Mouse (Mus musculus) heart, embryonic 15.5 days (tissue): ENCODE results near the gene Prrxl1. TPM values are rescaled to one million over a fixed set of nuclear protein-coding genes. Genes with fewer than 3 reads are reported as not detected.

Experiments used
- ATAC-seq: fragments of 200-750 bp; cut with Nextera tagmentation; replicated peaks from 2 replicates; pipeline ENCODE4 v1.8.0; 2017; ENCODE audit warnings: low read depth, moderate TSS enrichment; ENCODE audit not compliant: insufficient number of reproducible peaks, insufficient read depth, low FRiP score
- H3K27ac ChIP-seq: fragments of 300-500 bp; sonication (generic); 2 replicates; pipeline ENCODE4 v1.5.1; 2015; ENCODE audit warnings: mild to moderate bottlenecking, inconsistent platforms
- H3K27me3 ChIP-seq: fragments of 300-500 bp; sonication (generic); 2 replicates; pipeline ENCODE4 v1.6.1; 2015; ENCODE audit warnings: inconsistent platforms
- H3K36me3 ChIP-seq: fragments of 300-500 bp; sonication (generic); 2 replicates; pipeline ENCODE4 v1.6.1; 2015; ENCODE audit warnings: mild to moderate bottlenecking, inconsistent platforms
- H3K4me1 ChIP-seq: fragments of 300-500 bp; sonication (generic); replicated peaks from 2 replicates; pipeline ENCODE4 v1.6.1; 2015; ENCODE audit warnings: inconsistent platforms
- H3K4me2 ChIP-seq: fragments of 300-500 bp; sonication (generic); 2 replicates; pipeline ENCODE4 v1.6.1; 2015; ENCODE audit warnings: inconsistent platforms, mild to moderate bottlenecking, moderate library complexity
- H3K4me3 ChIP-seq: fragments of 300-500 bp; sonication (generic); 2 replicates; pipeline ENCODE4 v1.5.1; 2015; ENCODE audit warnings: mild to moderate bottlenecking, inconsistent platforms
- H3K9ac ChIP-seq: fragments of 300-500 bp; sonication (generic); 2 replicates; pipeline ENCODE4 v1.6.1; 2015; ENCODE audit warnings: mild to moderate bottlenecking, inconsistent platforms
- H3K9me3 ChIP-seq: fragments of 300-500 bp; sonication (generic); replicated peaks from 2 replicates; pipeline ENCODE4 v1.6.1; 2016; ENCODE audit warnings: inconsistent platforms
- WGBS: fragments of 180-500 bp; shearing (Covaris S2); methylation state at CpG from one replicate; pipeline ENCODE4 v1.1.7; 2015; ENCODE audit warnings: mixed read lengths; 5-methylcytosine and 5-hydroxymethylcytosine counted together
- polyA plus RNA-seq: library from polyadenylated mRNA; unstranded; fragments of >200 nt; fragmentation: Nextera tagmentation; extraction: Ambion mirVana; gene quantifications from 2 replicates; pipeline ENCODE4 v1.2.1, GENCODE M21; 2015

Prrxl1 gene
- polyA plus RNA-seq, 1 experiment from 2014 or later, result 0.24 TPM

GRCm38 (mm10) chr14:32632908-32633600, 33.8 kb downstream of the Prrxl1 start:
- Histone ChIP-seq H3K36me3 (no peaks in the 10 kb centered on the region), H3K9me3 (no peaks in the 10 kb centered on the region), H3K4me3 (no peak overlapping the region), H3K27me3 (no peaks in the 10 kb centered on the region), H3K9ac (no peak overlapping the region), H3K4me2 (no peak overlapping the region), H3K27ac (no peak overlapping the region), H3K4me1 (peaks cover 4% of the 10 kb centered on the region)
- WGBS, result 65% methylated on average over 6 of the region's 6 CpGs
- no peak for ATAC-seq

DNA sequence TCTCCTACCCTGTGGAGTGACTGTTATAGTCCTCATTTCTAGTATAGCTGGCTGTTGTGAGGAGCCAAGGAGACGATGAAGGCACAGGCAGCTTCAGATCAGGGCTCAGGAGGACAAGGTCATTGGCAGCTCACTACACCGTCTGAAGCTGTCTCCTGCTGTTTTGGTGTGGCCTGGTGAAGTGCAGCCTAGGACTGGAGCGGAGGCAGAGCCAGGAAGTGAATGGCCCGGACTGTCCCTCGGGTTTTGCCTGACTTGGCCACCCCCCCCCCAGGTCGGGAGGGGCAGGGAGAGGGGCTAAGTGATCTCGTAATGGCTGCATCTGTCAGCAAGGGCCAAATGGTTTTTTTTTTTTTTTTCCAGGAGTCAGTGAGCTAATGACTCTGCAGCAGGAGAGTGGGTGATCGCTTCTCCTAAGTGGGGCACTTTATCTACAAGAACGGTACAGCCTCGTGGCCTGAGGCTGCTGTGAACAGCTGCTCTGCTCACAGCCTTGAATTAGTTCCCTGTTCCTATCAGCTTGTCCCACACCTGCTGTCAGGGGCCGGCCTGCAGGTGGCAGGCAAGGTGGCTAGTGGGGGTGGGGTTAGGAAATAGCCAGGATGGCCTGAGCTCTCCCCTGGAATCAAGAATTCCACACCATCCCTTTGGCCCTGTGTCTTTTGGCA, 34.9 kb downstream of the Prrxl1 start:
- H3K27ac ChIP-seq, result no peak overlapping the region
- no peaks in the 10 kb centered on the region for H3K9me3 ChIP-seq
- peak; percentile 31; the same call in 1 of the 2 replicates for ATAC-seq
- no peak overlapping the region for H3K4me2 ChIP-seq
- peaks cover 4% of the 10 kb centered on the region; the same call in 1 of the 2 replicates for H3K4me1 ChIP-seq
- 13% methylated on average over 11 of the region's 11 CpGs for WGBS
- no peak overlapping the region for H3K9ac ChIP-seq
- H3K36me3 ChIP-seq, result no peaks in the 10 kb centered on the region
- no peak overlapping the region for H3K4me3 ChIP-seq
- no peaks in the 10 kb centered on the region for H3K27me3 ChIP-seq

DNA sequence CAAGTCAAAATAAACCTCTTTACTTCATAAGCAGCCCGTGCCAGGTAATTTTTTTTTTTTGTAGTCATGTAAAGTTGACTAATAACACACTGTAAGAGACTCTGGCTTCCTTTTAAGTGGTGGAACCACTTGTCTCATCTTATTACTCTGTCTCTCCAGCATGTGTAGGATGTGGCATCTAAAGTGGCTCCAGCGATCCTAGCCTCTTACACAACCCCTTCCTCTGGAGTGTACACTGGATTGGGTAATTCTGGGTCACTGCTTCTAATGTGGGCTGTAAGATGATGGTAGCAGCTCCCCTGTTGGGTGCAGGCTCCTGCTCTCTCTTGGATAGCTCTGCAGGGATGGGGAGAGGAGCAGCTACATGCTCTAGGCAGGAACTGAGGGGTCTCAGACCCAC, 39.3 kb downstream of the Prrxl1 start:
- Histone ChIP-seq H3K4me1 (peaks cover 4% of the 10 kb centered on the region; the same call in 1 of the 2 replicates), H3K27ac (no peak overlapping the region), H3K9me3 (no peaks in the 10 kb centered on the region), H3K27me3 (no peaks in the 10 kb centered on the region), H3K36me3 (no peaks in the 10 kb centered on the region), H3K4me2 (no peak overlapping the region), H3K4me3 (no peak overlapping the region), H3K9ac (no peak overlapping the region)
- ATAC-seq, result no peak
- WGBS, result 83% methylated on average over 2 of the region's 2 CpGs

GRCm38 (mm10) chr14:32659781-32660180, 60.6 kb downstream of the Prrxl1 start:
- Histone ChIP-seq H3K36me3 (peaks cover 7% of the 10 kb centered on the region; the same call in 1 of the 2 replicates), H3K9ac (no peak overlapping the region), H3K4me3 (no peak overlapping the region), H3K4me2 (no peak overlapping the region), H3K27me3 (no peaks in the 10 kb centered on the region; the same call in 1 of the 2 replicates), H3K9me3 (no peaks in the 10 kb centered on the region), H3K27ac (no peak overlapping the region), H3K4me1 (no peaks in the 10 kb centered on the region)
- ATAC-seq, result no peak
- 78% methylated on average over 9 of the region's 9 CpGs for WGBS

DNA sequence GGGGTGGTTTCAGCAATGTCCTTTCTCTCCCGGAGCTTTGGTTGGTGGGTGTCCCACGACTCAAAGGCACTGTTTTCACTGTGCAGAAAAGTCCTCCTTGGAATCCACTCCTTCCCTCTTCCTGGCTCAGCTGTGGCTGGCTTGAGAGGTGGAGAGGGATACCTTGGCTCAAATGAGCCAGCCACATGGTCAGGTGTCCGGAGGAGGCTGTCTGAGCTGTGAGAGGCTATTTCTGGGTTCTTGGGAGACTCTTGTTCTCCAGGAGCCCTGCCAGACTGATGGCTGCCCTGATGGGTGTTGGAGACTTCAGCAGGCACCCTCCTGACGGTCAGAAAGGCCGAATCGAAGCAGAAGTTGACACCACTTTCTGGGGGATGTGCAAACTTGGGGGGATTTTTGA, 63.9 kb downstream of the Prrxl1 start:
- Histone ChIP-seq H3K27me3 (no peaks in the 10 kb centered on the region; the same call in 1 of the 2 replicates), H3K9ac (no peak overlapping the region), H3K4me3 (no peak overlapping the region), H3K27ac (no peak overlapping the region), H3K4me1 (no peaks in the 10 kb centered on the region), H3K4me2 (no peak overlapping the region), H3K36me3 (peaks cover 12% of the 10 kb centered on the region; the same call in 1 of the 2 replicates), H3K9me3 (no peaks in the 10 kb centered on the region)
- 81% methylated on average over 6 of the region's 6 CpGs for WGBS
- ATAC-seq, result no peak

DNA sequence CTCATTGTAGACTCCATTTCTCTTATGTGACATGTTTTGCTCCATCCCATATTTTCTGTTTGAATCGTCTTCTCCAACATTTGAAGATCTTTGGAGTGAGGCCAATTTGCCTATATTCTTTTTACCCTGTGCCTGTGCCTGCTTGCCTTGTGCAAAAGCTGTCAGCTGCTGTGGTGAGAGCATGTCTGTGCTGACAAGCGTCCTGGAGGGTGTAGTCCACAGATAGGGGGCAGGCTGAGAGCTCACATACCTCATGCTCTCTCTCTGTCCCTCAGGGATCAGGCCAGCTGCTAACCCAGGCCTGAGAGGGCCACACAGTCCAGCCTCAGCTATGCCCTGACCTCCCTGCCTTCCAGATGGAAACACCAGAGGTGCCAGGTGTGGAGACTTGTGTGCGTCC, 74.0 kb downstream of the Prrxl1 start:
- no peaks in the 10 kb centered on the region for H3K27me3 ChIP-seq
- no peaks in the 10 kb centered on the region for H3K9me3 ChIP-seq
- ATAC-seq, result no peak; the same call in 1 of the 2 replicates
- H3K27ac ChIP-seq, result no peak overlapping the region
- H3K9ac ChIP-seq, result no peak overlapping the region
- H3K4me1 ChIP-seq, result peaks cover 19% of the 10 kb centered on the region
- no peak overlapping the region for H3K4me2 ChIP-seq
- no peaks in the 10 kb centered on the region for H3K36me3 ChIP-seq
- WGBS, result 41% methylated on average over 3 of the region's 3 CpGs
- H3K4me3 ChIP-seq, result no peak overlapping the region

DNA sequence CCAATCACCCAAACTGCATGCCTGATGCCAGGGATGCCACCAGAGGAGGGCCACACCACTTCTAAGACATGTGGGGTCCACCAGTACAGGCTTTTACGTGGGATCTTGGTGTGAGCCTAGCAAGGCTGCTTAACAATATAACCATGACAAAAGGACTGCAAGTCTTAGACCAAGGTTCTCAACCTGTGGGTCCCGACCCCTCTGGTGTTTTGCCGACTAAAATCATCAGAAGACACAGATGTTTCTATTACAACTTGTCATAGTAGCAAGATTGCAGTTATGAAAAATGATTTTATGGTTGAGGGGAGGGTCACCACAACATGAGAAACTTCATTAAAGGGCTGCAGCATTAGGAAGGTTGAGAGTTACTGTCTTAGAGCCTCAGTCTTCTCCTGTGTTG, 79.4 kb downstream of the Prrxl1 start:
- no peaks in the 10 kb centered on the region for H3K9me3 ChIP-seq
- H3K9ac ChIP-seq, result no peak overlapping the region
- H3K36me3 ChIP-seq, result no peaks in the 10 kb centered on the region
- peaks cover 30% of the 10 kb centered on the region for H3K4me1 ChIP-seq
- no peak overlapping the region for H3K4me2 ChIP-seq
- 76% methylated on average over 3 of the region's 3 CpGs for WGBS
- no peak overlapping the region for H3K27ac ChIP-seq
- no peak for ATAC-seq
- no peaks in the 10 kb centered on the region for H3K27me3 ChIP-seq
- H3K4me3 ChIP-seq, result no peak overlapping the region

DNA sequence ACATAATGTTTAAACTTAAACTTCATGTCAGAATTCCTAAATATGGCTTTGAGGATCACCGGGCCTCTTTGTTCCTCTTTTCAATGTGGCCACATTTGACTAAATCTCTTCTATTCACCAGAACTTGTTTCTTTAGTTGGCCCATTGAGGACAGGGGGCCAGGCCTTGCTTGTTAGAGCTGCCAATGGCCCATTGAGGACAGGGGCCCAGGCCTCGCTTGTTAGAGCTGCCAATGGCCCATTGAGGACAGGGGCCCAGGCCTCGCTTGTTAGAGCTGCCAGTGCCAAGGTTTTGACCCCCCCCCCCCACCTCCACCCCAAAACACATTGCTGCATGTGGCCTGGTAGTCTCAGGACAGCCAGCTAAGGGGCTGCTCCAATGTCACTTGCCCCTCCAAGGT, 82.4 kb downstream of the Prrxl1 start:
- no peak for ATAC-seq
- Histone ChIP-seq H3K9ac (no peak overlapping the region), H3K4me2 (no peak overlapping the region), H3K4me3 (no peak overlapping the region), H3K27ac (no peak overlapping the region), H3K27me3 (no peaks in the 10 kb centered on the region), H3K9me3 (no peaks in the 10 kb centered on the region), H3K36me3 (no peaks in the 10 kb centered on the region), H3K4me1 (peaks cover 38% of the 10 kb centered on the region)
- 90% methylated on average over 3 of the region's 3 CpGs for WGBS

DNA sequence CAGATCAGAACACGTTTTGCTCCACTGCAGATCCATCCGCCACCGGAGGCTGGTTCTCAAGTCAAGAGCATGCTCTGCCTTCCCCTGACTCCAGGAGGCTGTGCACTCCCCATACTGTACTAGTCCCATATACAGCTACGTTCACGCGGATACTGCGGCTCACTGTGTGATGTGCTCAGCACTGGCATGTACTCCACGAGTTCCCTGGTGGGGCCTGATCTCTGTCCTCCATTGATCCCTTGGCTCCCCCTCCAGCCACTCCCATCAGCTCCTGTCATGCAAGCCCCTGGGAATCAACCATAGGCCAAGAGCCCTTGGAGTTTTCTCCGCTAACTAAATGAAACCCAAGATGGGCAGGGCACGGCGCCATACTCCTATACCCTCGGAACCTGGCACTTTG, 83.3 kb downstream of the Prrxl1 start:
- peak overlapping the region; percentile 90; the same call in 1 of the 2 replicates for H3K27ac ChIP-seq
- peaks cover 45% of the 10 kb centered on the region for H3K4me1 ChIP-seq
- no peak for ATAC-seq
- H3K9ac ChIP-seq, result peak overlapping the region; percentile 43; the same call in 1 of the 2 replicates
- no peaks in the 10 kb centered on the region for H3K9me3 ChIP-seq
- H3K4me3 ChIP-seq, result peak overlapping the region; percentile 57
- 82% methylated on average over 12 of the region's 12 CpGs for WGBS
- no peaks in the 10 kb centered on the region for H3K36me3 ChIP-seq
- H3K27me3 ChIP-seq, result no peaks in the 10 kb centered on the region
- H3K4me2 ChIP-seq, result peak overlapping the region; percentile 66

- peak overlapping the region; percentile 66 for H3K4me2 ChIP-seq
- 14% methylated on average over 19 of the region's 19 CpGs for WGBS
- H3K27ac ChIP-seq, result peak overlapping the region; percentile 90
- H3K36me3 ChIP-seq, result no peaks in the 10 kb centered on the region
- peak overlapping the region; percentile 43 for H3K9ac ChIP-seq
- H3K9me3 ChIP-seq, result no peaks in the 10 kb centered on the region
- H3K4me1 ChIP-seq, result peaks cover 45% of the 10 kb centered on the region
- 0 out of 2 replicates have a peak, but pooled peaks have one; percentile 12 for ATAC-seq
- H3K4me3 ChIP-seq, result peak overlapping the region; percentile 57
- H3K27me3 ChIP-seq, result no peaks in the 10 kb centered on the region
Measured at GRCm38 (mm10) chr14:32683251-32683838, 84.1 kb downstream of the Prrxl1 start.

- H3K4me1 ChIP-seq, result peaks cover 40% of the 10 kb centered on the region
- no peaks in the 10 kb centered on the region for H3K27me3 ChIP-seq
- H3K4me3 ChIP-seq, result peak overlapping the region; percentile 57
- ATAC-seq, result no peak; the same call in 1 of the 2 replicates
- peak overlapping the region; percentile 63 for H3K9ac ChIP-seq
- H3K27ac ChIP-seq, result peak overlapping the region; percentile 90
- 42% methylated on average over 19 of the region's 19 CpGs for WGBS
- no peaks in the 10 kb centered on the region for H3K36me3 ChIP-seq
- no peaks in the 10 kb centered on the region for H3K9me3 ChIP-seq
- peak overlapping the region; percentile 66 for H3K4me2 ChIP-seq
Measured at GRCm38 (mm10) chr14:32683982-32684734, 85.0 kb downstream of the Prrxl1 start.
